Mouse (Mus musculus): ENCODE measurements around the gene 1700001C19Rik. TPM values are rescaled to one million over a fixed set of nuclear protein-coding genes. Genes with fewer than 3 reads are reported as not detected.

1700001C19Rik gene
- total and polyA plus RNA-seq, 3 experiments: 0.76 TPM; not detected in 2

GRCm38 (mm10) chr17:47371451-47371850 is 65.7 kb downstream of the 1700001C19Rik start:
- H3K27ac ChIP-seq: no peak overlapping the region
- DNase-seq: peak; percentile 35 to 41
- TF ChIP-seq CTCF (IDR thresholded peaks at IDR 0.05): peak; percentile 90
- no peak for TF ChIP-seq EP300 (IDR thresholded peaks at IDR 0.05; ENCODE audit: insufficient read depth, low read depth, low read length)
- no peak for TF ChIP-seq POLR2A (IDR thresholded peaks at IDR 0.05; ENCODE audit: insufficient read depth, low read depth, low read length)
- H3K79me2 ChIP-seq (replicated peaks; ENCODE audit: control insufficient read depth, insufficient read depth, low read length): no peaks in the 10 kb centered on the region
- no peaks in the 10 kb centered on the region for H3K27me3 ChIP-seq (ENCODE audit: control insufficient read depth, insufficient read depth, low read length)
- no peak overlapping the region for H3K9ac ChIP-seq (ENCODE audit: low read depth, low read length)
- no peaks in the 10 kb centered on the region for H3K4me1 ChIP-seq (ENCODE audit: control insufficient read depth, insufficient read depth, low read length)
- WGBS: 9% methylated on average over 4 of the region's 4 CpGs
- H3K36me3 ChIP-seq (ENCODE audit: control insufficient read depth, insufficient read depth, low read length): no peaks in the 10 kb centered on the region; the same call in 1 of the 2 replicates
- no peak overlapping the region for H3K4me3 ChIP-seq
- intact Hi-C loops (cut with DNase I): no loop called here

DNA sequence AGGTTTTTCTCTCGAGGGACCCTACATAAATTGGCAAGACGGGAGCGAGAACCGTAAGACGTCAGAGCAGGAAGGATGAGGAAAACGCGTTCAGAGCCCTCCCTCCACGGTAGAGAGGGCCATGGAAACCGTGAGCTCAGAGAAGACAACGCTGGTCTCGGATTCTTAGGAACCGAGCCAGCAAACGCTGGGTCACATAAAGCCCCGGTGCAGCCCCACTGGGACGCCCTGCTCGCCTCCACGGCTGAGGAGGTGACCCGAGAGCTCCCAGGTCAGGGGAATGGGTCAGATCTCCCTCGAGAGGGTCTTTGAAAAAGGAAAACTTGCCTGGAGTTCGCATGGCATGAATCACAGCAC is 68.1 kb downstream of the 1700001C19Rik start:
- Histone ChIP-seq H3K4me3 (peak overlapping the region; percentile 94), H3K9ac (ENCODE audit: low read depth, low read length) (peak overlapping the region; percentile 62), H3K79me2 (replicated peaks; ENCODE audit: control insufficient read depth, insufficient read depth, low read length) (no peaks in the 10 kb centered on the region), H3K27ac (peak overlapping the region; percentile 29), H3K27me3 (ENCODE audit: control insufficient read depth, insufficient read depth, low read length) (no peaks in the 10 kb centered on the region), H3K36me3 (ENCODE audit: control insufficient read depth, insufficient read depth, low read length) (no peaks in the 10 kb centered on the region; the same call in 1 of the 2 replicates), H3K4me1 (ENCODE audit: control insufficient read depth, insufficient read depth, low read length) (no peaks in the 10 kb centered on the region)
- TF ChIP-seq POLR2A (IDR thresholded peaks at IDR 0.05; ENCODE audit: insufficient read depth, low read depth, low read length) (no peak), CTCF (IDR thresholded peaks at IDR 0.05) (no peak), EP300 (IDR thresholded peaks at IDR 0.05; ENCODE audit: insufficient read depth, low read depth, low read length) (no peak)
- intact Hi-C loops (cut with DNase I): loop anchor here (5.0 to 10.0 kb wide), 4 partner anchors 227 to 332 kb away; partner anchors contain the start of genes Bysl, Gm20517, Gm21981 and Med20
- no peak for DNase-seq
- WGBS: 1% methylated on average over 20 of the region's 20 CpGs

DNA sequence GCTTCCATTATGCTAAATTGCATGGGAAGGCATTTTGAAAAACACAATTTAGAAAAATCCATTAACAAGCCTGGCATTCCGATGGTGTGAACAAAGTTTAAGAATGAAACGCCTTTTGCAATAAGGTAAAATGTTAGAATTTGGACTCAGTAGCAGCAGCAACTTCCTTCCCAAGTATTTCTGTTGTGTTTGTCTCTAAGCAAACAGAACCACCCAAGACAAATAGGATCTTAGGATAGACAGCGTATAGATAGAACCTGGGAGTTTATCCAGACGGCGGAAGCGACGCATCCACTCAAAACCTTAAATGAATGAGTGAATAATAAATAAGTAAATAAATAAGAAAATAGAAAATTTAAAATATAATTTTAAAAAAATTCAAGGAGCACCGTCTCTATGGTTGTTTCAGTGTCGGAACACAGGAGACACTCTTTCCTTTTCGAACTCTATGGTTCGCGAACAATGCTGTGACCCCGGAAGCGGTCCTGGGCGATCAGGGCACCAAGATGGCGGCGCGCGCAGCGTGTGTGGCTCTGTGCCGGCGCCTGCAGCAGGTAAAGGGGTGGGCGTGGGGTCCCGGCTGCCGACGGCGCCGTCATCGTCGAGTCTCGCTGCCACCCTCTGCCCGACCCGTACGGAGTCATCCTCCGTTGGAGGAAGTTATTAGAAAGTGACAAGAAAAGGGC is 68.6 kb downstream of the 1700001C19Rik start, which contains the start of gene Mrps10:
Gene Mrps10, plus strand, starts transcription at position 487 of the 686 bp plus-strand sequence.
- Histone ChIP-seq H3K36me3 (ENCODE audit: control insufficient read depth, insufficient read depth, low read length) (no peaks in the 10 kb centered on the region; the same call in 1 of the 2 replicates), H3K27ac (peak within 1 kb of the TSS; percentile 56), H3K4me1 (ENCODE audit: control insufficient read depth, insufficient read depth, low read length) (no peaks in the 10 kb centered on the region), H3K79me2 (replicated peaks; ENCODE audit: control insufficient read depth, insufficient read depth, low read length) (no peaks in the 10 kb centered on the region), H3K27me3 (ENCODE audit: control insufficient read depth, insufficient read depth, low read length) (no peaks in the 10 kb centered on the region), H3K4me3 (peak within 1 kb of the TSS; percentile 94), H3K9ac (ENCODE audit: low read depth, low read length) (peak within 1 kb of the TSS; percentile 62)
- intact Hi-C loops (cut with DNase I): loop anchor here (5.0 to 10.0 kb wide), 4 partner anchors 226 to 331 kb away; partner anchors contain the start of genes Bysl, Gm20517, Gm21981 and Med20
- TF ChIP-seq CTCF (IDR thresholded peaks at IDR 0.05) (0 out of 2 replicates have a peak, but pooled peaks have one; percentile 16), POLR2A (IDR thresholded peaks at IDR 0.05; ENCODE audit: insufficient read depth, low read depth, low read length) (peak; percentile 56; the same call in 1 of the 2 replicates), EP300 (IDR thresholded peaks at IDR 0.05; ENCODE audit: insufficient read depth, low read depth, low read length) (no peak)
- DNase-seq: peak; percentile 84 to 86
- 4% methylated on average over 35 of the region's 35 CpGs for WGBS

Other genes with a start within 250 kb of the 1700001C19Rik start
- 10 to 100 TPM; 18.2 to 22.5 TPM for gene Mrps10, start 68.5 kb downstream of the 1700001C19Rik start, total RNA-seq (2021)
- gene Mrps10, start 68.5 kb downstream of the 1700001C19Rik start, polyA plus RNA-seq (2012; rRNA removed): 19.9 and 25.9 TPM in 2 replicates
- under 1 TPM; 0.23 to 0.43 TPM for gene Guca1b, start 52.0 kb downstream of the 1700001C19Rik start, total RNA-seq (2021)
- 0.86 and 1.1 TPM in 2 replicates for gene Guca1b, start 52.0 kb downstream of the 1700001C19Rik start, polyA plus RNA-seq (2012; rRNA removed)
- gene Guca1a, start 36.8 kb downstream of the 1700001C19Rik start, total RNA-seq (2021): under 1 TPM; 0.34 to 0.39 TPM
- gene Guca1a, start 36.8 kb downstream of the 1700001C19Rik start, polyA plus RNA-seq (2012; rRNA removed): 0.55 and 0.61 TPM in 2 replicates
- gene AI661453, start 761 bp downstream of the 1700001C19Rik start, total RNA-seq (2021): 1 to 10 TPM; 1.2 to 1.4 TPM
- gene AI661453, start 761 bp downstream of the 1700001C19Rik start, polyA plus RNA-seq (2012; rRNA removed): 0.64 and 1.00 TPM in 2 replicates
- gene Taf8, start 64.9 kb upstream of the 1700001C19Rik start, total RNA-seq (2021): 10 to 100 TPM; 10.8 to 12.5 TPM
- 14.2 and 21.0 TPM in 2 replicates for gene Taf8, start 64.9 kb upstream of the 1700001C19Rik start, polyA plus RNA-seq (2012; rRNA removed)
- gene Ccnd3, start 67.7 kb upstream of the 1700001C19Rik start, total RNA-seq (2021): 10 to 100 TPM; 75.9 to 83.7 TPM
- gene Ccnd3, start 67.7 kb upstream of the 1700001C19Rik start, polyA plus RNA-seq (2012; rRNA removed): 75.1 and 77.5 TPM in 2 replicates
- gene Bysl, start 174.1 kb upstream of the 1700001C19Rik start, total RNA-seq (2021): 10 to 100 TPM; 15.7 to 15.9 TPM
- gene Bysl, start 174.1 kb upstream of the 1700001C19Rik start, polyA plus RNA-seq (2012; rRNA removed): 13.2 and 15.6 TPM in 2 replicates
- gene Med20, start 174.2 kb upstream of the 1700001C19Rik start, total RNA-seq (2021): 10 to 100 TPM; 13.5 to 15.0 TPM
- 17.4 and 25.1 TPM in 2 replicates for gene Med20, start 174.2 kb upstream of the 1700001C19Rik start, polyA plus RNA-seq (2012; rRNA removed)
- 1 to 10 TPM; 2.8 TPM for gene Gm20517, start 174.2 kb upstream of the 1700001C19Rik start, total RNA-seq (2021)
- gene Gm20517, start 174.2 kb upstream of the 1700001C19Rik start, polyA plus RNA-seq (2012; rRNA removed): 0.27 and 1.5 TPM in 2 replicates
- gene Usp49, start 193.3 kb upstream of the 1700001C19Rik start, total RNA-seq (2021): 1 to 10 TPM; 3.4 to 3.6 TPM
- 2.9 and 3.6 TPM in 2 replicates for gene Usp49, start 193.3 kb upstream of the 1700001C19Rik start, polyA plus RNA-seq (2012; rRNA removed)

All from heart, adult 2 months (tissue).